Mouse (Mus musculus) heart, adult 2 months (tissue): ENCODE results near the gene Lama1.

Experiments
- CTCF ChIP-seq: fragments of 200-600 bp; IDR thresholded peaks from 2 replicates; pipeline ENCODE4 v1.8.1; 2022; ENCODE audit warnings: antibody characterized with exemption, mild to moderate bottlenecking, moderate library complexity
- EP300 ChIP-seq: fragments of 200-500 bp; IDR thresholded peaks from 2 replicates; pipeline ENCODE4 v1.6.1; 2011; ENCODE audit warnings: low read depth, low read length, control low read depth; ENCODE audit not compliant: insufficient read depth
- POLR2A ChIP-seq: fragments of 200-500 bp; IDR thresholded peaks from 2 replicates; pipeline ENCODE4 v1.6.1; 2011; ENCODE audit warnings: mild to moderate bottlenecking, low read depth, low read length, control low read depth; ENCODE audit not compliant: insufficient read depth

DNA sequence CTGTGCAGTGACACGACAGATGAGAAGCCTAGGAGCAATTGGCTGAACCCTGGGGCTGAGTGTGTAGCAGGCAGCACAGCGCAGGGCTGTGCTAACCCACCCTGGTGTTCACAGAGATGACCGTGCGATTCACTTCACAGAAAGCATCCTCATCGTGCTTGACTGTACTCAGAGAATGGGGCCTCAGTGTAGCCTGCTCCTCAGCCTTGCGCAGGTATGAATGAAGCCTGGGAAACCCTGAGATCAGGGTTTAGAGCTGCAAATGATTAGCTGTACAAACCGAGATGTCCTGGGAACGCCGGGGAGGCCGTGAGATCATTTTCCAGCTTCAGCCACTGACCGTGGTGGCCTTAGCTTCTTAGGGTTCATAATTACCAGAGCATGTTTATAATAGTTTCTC lies 29.5 kb downstream of the Lama1 start:
- no peak for TF ChIP-seq CTCF
- TF ChIP-seq POLR2A, result no peak
- TF ChIP-seq EP300, result no peak
